Mouse (Mus musculus): ENCODE measurements around the gene Vasn. TPM values are rescaled to one million over a fixed set of nuclear protein-coding genes. Genes with fewer than 3 reads are reported as not detected.

Gene Vasn
- polyA plus RNA-seq, 1 experiment from 2014 or later, result 17.5 TPM

DNA sequence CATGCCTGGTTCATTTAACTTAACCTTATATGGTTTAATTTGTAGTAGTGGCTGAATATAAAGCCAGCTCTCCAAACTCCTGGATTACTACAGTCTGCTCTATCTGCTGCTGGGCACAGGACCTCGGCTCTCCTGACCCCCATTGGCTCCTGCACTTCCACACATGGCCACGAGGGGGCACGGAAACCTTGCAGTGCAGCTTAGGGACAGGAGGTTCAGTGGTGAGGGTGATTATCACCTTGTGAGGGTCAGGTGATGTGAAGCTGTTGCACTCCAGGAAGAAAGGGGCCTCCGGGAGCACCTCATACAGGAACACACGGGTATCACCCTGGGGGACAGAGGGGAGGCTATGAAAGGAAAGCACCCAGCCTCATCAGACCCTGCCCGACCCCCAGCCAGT lies 9.8 kb upstream of the Vasn start:
- peak; percentile 35 for ATAC-seq (ENCODE audit: insufficient number of reproducible peaks, insufficient read depth, low FRiP score, low read depth)
- Histone ChIP-seq H3K9me3 (ENCODE audit: control insufficient read depth, low read depth, low read length) (no peaks in the 10 kb centered on the region), H3K4me3 (ENCODE audit: low read depth, low read length) (no peak overlapping the region), H3K27ac (ENCODE audit: low read length) (no peak overlapping the region), H3K4me1 (ENCODE audit: control insufficient read depth, insufficient read depth, low read length) (no peaks in the 10 kb centered on the region), H3K4me2 (replicated peaks; ENCODE audit: low read depth, low read length) (no peak overlapping the region), H3K27me3 (ENCODE audit: control insufficient read depth, insufficient read depth, low read length) (no peaks in the 10 kb centered on the region), H3K36me3 (ENCODE audit: control insufficient read depth, insufficient read depth, low read length) (peaks cover 9% of the 10 kb centered on the region), H3K9ac (replicated peaks; ENCODE audit: low read depth, low read length) (no peak overlapping the region)
- 20% methylated on average over 6 of the region's 6 CpGs for WGBS

DNA sequence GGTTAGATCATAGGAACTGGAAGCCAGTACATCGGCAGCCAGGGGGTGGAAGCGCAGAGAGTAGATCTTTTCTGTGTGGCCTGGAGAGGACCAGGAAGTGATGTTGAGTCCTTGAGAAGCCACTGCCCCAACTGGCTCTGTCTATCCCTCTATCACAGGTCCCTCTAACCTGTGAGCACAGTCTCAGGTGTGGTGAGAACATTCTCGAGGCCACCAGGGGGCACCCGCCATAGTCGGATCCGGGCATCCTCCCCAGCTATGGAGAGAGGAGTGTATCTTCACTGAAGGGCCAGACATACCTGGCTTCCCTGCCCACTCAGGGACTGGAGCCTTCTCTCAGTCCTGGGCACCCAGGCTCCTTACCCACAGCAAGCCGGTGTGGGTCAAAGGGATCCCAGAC lies 7.7 kb upstream of the Vasn start:
- peak; percentile 62; the same call in 1 of the 2 replicates for ATAC-seq (ENCODE audit: insufficient number of reproducible peaks, insufficient read depth, low FRiP score, low read depth)
- Histone ChIP-seq H3K9me3 (ENCODE audit: control insufficient read depth, low read depth, low read length) (no peaks in the 10 kb centered on the region), H3K27me3 (ENCODE audit: control insufficient read depth, insufficient read depth, low read length) (no peaks in the 10 kb centered on the region), H3K4me2 (replicated peaks; ENCODE audit: low read depth, low read length) (no peak overlapping the region), H3K4me1 (ENCODE audit: control insufficient read depth, insufficient read depth, low read length) (no peaks in the 10 kb centered on the region), H3K36me3 (ENCODE audit: control insufficient read depth, insufficient read depth, low read length) (peaks cover 9% of the 10 kb centered on the region), H3K27ac (ENCODE audit: low read length) (no peak overlapping the region), H3K9ac (replicated peaks; ENCODE audit: low read depth, low read length) (no peak overlapping the region), H3K4me3 (ENCODE audit: low read depth, low read length) (no peak overlapping the region)
- 39% methylated on average over 7 of the region's 7 CpGs for WGBS

DNA sequence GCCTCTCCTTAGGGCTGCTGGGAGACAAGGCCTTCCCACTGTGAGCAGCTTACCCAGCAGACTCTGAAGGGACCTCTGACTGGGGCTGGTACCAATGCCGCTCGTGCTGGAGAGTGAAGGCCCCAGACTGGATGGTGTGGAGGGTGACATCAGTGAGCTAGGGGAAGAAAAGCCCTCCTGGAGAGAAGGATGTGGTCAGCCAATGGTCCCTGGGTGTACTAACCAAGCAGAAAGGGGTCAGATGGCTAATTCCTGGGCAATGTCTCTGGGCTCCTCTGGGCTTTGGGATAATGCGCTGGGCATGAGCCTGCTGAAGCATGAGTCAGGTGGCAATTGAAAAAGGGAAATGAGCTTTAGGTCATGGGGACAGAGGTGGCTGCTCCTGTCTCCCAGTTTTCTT lies 6.1 kb upstream of the Vasn start:
- Histone ChIP-seq H3K27ac (ENCODE audit: low read length) (no peak overlapping the region), H3K9ac (replicated peaks; ENCODE audit: low read depth, low read length) (no peak overlapping the region), H3K4me3 (ENCODE audit: low read depth, low read length) (no peak overlapping the region), H3K9me3 (ENCODE audit: control insufficient read depth, low read depth, low read length) (no peaks in the 10 kb centered on the region), H3K4me2 (replicated peaks; ENCODE audit: low read depth, low read length) (no peak overlapping the region), H3K36me3 (ENCODE audit: control insufficient read depth, insufficient read depth, low read length) (peaks cover 6% of the 10 kb centered on the region), H3K27me3 (ENCODE audit: control insufficient read depth, insufficient read depth, low read length) (no peaks in the 10 kb centered on the region), H3K4me1 (ENCODE audit: control insufficient read depth, insufficient read depth, low read length) (no peaks in the 10 kb centered on the region)
- ATAC-seq (ENCODE audit: insufficient number of reproducible peaks, insufficient read depth, low FRiP score, low read depth), result no peak
- 97% methylated on average over 3 of the region's 3 CpGs for WGBS

DNA sequence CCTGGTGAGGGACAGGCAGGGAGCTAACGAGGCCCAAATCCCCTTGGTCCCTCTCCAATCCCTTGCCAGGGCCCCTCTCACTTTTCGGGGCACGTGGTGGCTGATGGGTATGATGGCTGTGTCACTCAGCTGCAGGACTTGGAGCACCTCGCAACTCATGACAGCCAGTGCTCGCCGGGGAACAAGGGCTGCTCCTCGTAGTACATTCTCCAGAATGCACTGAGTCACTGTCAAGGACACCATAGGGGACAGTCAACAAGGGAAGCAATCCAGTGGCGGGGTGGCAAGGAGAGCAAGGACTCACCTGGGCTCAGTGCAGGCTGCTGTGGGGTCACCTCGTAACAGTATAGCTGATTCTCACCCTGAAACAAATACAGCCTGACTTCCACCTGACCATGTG lies 5.1 kb upstream of the Vasn start:
- Histone ChIP-seq H3K9ac (replicated peaks; ENCODE audit: low read depth, low read length) (no peak overlapping the region), H3K9me3 (ENCODE audit: control insufficient read depth, low read depth, low read length) (no peaks in the 10 kb centered on the region), H3K27me3 (ENCODE audit: control insufficient read depth, insufficient read depth, low read length) (no peaks in the 10 kb centered on the region), H3K4me1 (ENCODE audit: control insufficient read depth, insufficient read depth, low read length) (0 out of 2 replicates have a peak, but pooled peaks cover 3% of the 10 kb centered on the region), H3K4me2 (replicated peaks; ENCODE audit: low read depth, low read length) (no peak overlapping the region), H3K4me3 (ENCODE audit: low read depth, low read length) (no peak overlapping the region), H3K36me3 (ENCODE audit: control insufficient read depth, insufficient read depth, low read length) (peaks cover 6% of the 10 kb centered on the region), H3K27ac (ENCODE audit: low read length) (no peak overlapping the region)
- ATAC-seq (ENCODE audit: insufficient number of reproducible peaks, insufficient read depth, low FRiP score, low read depth), result no peak
- 87% methylated on average over 9 of the region's 9 CpGs for WGBS

DNA sequence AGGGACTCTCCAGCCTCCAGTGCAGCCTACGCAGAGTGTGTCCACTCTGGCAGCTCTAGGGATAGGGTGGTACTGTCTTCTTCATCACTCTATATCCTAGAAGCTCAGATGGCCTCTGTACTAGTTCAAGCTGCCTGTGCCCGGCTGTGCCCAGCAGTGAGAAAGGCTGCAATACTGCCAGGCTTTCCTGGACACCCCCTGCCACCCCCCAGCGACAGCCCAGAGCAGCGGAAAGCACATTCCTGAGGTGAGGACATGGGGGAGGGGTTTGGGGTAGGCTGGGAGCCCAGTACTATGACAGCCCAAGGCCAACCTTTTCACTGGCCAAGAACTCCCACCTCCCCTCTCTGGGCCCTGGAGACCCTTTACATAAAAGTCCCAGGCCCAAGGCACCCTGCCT lies 4.0 kb upstream of the Vasn start:
- H3K9me3 ChIP-seq (ENCODE audit: control insufficient read depth, low read depth, low read length), result no peaks in the 10 kb centered on the region
- 0 out of 2 replicates have a peak, but pooled peaks cover 3% of the 10 kb centered on the region for H3K4me1 ChIP-seq (ENCODE audit: control insufficient read depth, insufficient read depth, low read length)
- WGBS, result 75% methylated on average over 4 of the region's 4 CpGs
- H3K4me2 ChIP-seq (replicated peaks; ENCODE audit: low read depth, low read length), result no peak overlapping the region
- H3K9ac ChIP-seq (replicated peaks; ENCODE audit: low read depth, low read length), result no peak overlapping the region
- H3K36me3 ChIP-seq (ENCODE audit: control insufficient read depth, insufficient read depth, low read length), result peaks cover 6% of the 10 kb centered on the region
- no peak overlapping the region for H3K4me3 ChIP-seq (ENCODE audit: low read depth, low read length)
- no peak overlapping the region for H3K27ac ChIP-seq (ENCODE audit: low read length)
- no peak for ATAC-seq (ENCODE audit: insufficient number of reproducible peaks, insufficient read depth, low FRiP score, low read depth)
- H3K27me3 ChIP-seq (ENCODE audit: control insufficient read depth, insufficient read depth, low read length), result no peaks in the 10 kb centered on the region

DNA sequence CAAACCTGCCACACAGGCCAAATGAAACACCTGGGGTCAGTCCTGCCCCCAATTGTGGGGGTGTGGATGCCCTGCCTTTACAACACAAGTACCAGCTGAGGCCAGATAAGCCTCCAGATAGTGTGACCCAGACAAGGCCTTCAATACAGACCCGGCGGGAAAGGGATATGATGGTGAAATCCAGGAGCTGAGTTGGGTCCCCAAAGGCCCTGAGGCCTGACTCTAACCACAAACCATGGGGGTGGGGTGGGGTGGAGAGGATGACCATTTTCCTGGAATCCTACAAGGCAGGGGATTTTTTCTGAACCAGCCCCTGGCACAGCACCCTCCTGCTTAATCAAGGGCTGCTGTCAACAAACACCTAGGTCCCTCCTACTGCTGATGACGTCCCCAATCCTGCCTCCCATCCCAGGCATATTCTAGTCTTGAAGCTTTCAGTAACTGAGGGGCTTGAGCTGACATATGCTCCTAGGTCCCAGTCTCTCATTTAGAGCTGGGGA lies 800 bp upstream of the Vasn start:
- no peak for ATAC-seq (ENCODE audit: insufficient number of reproducible peaks, insufficient read depth, low FRiP score, low read depth)
- Histone ChIP-seq H3K9me3 (ENCODE audit: control insufficient read depth, low read depth, low read length) (no peaks in the 10 kb centered on the region), H3K4me2 (replicated peaks; ENCODE audit: low read depth, low read length) (no peak overlapping the region), H3K27ac (ENCODE audit: low read length) (no peak overlapping the region), H3K4me3 (ENCODE audit: low read depth, low read length) (no peak overlapping the region), H3K4me1 (ENCODE audit: control insufficient read depth, insufficient read depth, low read length) (peaks cover 32% of the 10 kb centered on the region), H3K9ac (replicated peaks; ENCODE audit: low read depth, low read length) (no peak overlapping the region), H3K27me3 (ENCODE audit: control insufficient read depth, insufficient read depth, low read length) (no peaks in the 10 kb centered on the region), H3K36me3 (ENCODE audit: control insufficient read depth, insufficient read depth, low read length) (no peaks in the 10 kb centered on the region; the same call in 1 of the 2 replicates)
- whole genome bisulfite sequencing, result 86% methylated on average over 3 of the region's 3 CpGs

DNA sequence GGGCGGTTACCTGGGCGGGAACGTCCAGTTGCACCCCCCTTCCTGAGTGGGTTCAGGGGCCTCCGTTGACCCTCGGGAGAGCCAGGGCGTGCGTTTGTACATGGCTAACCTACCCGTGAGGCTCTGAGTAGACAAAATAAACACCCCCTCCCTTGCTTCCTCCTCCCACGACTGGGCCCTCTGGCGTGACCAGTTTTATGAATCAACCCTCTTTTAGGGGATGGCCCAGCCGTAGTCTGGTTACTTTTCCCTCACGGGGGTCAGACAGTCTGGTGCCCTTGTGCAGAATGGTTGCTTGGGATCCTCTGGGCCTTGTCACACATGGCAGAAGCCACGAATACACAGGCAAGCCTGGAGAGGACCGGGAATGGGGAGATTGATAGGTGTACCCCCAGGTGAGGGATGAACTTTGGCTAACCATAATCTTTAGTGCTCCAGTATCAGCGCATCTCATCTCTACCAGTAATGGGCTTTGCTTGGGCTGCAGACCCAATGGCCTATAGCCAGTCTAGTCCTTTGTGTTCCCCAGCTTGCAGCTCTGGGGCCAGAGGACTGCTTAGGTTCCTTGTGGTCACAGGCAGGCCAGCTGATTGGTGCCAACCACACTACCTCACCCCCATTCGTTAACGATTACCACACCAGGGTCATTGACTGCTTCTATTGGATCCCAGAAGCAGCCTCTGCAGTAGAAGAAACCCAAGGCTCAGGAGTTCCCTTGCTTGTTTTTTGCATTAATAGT lies 695 bp downstream of the Vasn start:
- Histone ChIP-seq H3K4me2 (replicated peaks; ENCODE audit: low read depth, low read length) (peak overlapping the region; percentile 52), H3K36me3 (ENCODE audit: control insufficient read depth, insufficient read depth, low read length) (no peaks in the 10 kb centered on the region; the same call in 1 of the 2 replicates), H3K9me3 (ENCODE audit: control insufficient read depth, low read depth, low read length) (no peaks in the 10 kb centered on the region), H3K4me3 (ENCODE audit: low read depth, low read length) (peak overlapping the region; percentile 72), H3K4me1 (ENCODE audit: control insufficient read depth, insufficient read depth, low read length) (peaks cover 38% of the 10 kb centered on the region), H3K27me3 (ENCODE audit: control insufficient read depth, insufficient read depth, low read length) (no peaks in the 10 kb centered on the region), H3K27ac (ENCODE audit: low read length) (peak overlapping the region; percentile 93), H3K9ac (replicated peaks; ENCODE audit: low read depth, low read length) (peak overlapping the region; percentile 82)
- ATAC-seq (ENCODE audit: insufficient number of reproducible peaks, insufficient read depth, low FRiP score, low read depth), result peak; percentile 24
- WGBS, result 1% methylated on average over 17 of the region's 17 CpGs

DNA sequence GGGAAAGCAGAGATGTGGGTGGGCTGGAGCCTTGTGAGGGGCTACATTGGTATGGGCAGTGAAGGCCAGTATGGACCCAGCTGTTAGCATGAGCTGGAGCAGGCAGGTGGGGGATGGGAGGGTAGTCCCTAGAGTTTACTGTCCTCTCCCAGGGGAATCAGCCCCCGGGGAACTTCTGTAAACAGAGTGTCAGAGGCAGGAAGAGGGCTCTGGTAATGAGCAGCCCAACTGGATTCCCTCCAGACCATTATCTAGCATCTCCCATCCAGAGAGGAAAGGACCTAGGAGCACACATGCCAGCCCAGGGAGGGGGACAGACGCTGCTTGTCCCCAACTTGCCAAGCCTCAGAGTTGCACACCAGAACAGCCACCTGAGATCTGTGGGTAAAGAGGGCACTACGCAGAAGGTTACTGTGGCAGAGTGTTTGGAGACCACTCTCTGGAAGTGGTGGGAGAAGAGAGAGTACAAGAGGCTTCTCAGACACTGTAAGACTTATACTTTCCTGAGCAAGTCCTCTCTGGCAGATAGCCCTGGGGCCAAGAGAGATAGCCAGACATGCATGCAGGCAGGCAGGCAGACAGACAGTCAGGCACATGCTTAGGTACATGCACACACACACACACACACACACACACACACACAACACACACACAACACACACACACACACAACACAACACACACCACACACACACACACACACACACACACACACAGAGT lies 1.5 kb downstream of the Vasn start:
- no peaks in the 10 kb centered on the region for H3K27me3 ChIP-seq (ENCODE audit: control insufficient read depth, insufficient read depth, low read length)
- H3K4me2 ChIP-seq (replicated peaks; ENCODE audit: low read depth, low read length), result peak overlapping the region; percentile 52
- no peaks in the 10 kb centered on the region; the same call in 1 of the 2 replicates for H3K36me3 ChIP-seq (ENCODE audit: control insufficient read depth, insufficient read depth, low read length)
- no peaks in the 10 kb centered on the region for H3K9me3 ChIP-seq (ENCODE audit: control insufficient read depth, low read depth, low read length)
- H3K4me3 ChIP-seq (ENCODE audit: low read depth, low read length), result peak overlapping the region; percentile 72
- WGBS, result 21% methylated on average over 3 of the region's 3 CpGs
- no peak for ATAC-seq (ENCODE audit: insufficient number of reproducible peaks, insufficient read depth, low FRiP score, low read depth)
- peak overlapping the region; percentile 93; the same call in 1 of the 2 replicates for H3K27ac ChIP-seq (ENCODE audit: low read length)
- H3K9ac ChIP-seq (replicated peaks; ENCODE audit: low read depth, low read length), result no peak overlapping the region
- H3K4me1 ChIP-seq (ENCODE audit: control insufficient read depth, insufficient read depth, low read length), result peaks cover 38% of the 10 kb centered on the region

Data from stomach, embryonic 14.5 days (tissue).